Mouse (Mus musculus) hindbrain, postnatal 0 days (tissue): ENCODE measurements at regions not wholly inside any gene's neighbourhood (a gene's known extent, or its start where the extent isn't known, plus 50 kb on each side); places are given as distances from the start of the nearest gene placed in this dataset.
A peak's percentile ranks its signal among the peaks of the same experiment; 100 is the strongest.

Source experiments
- ATAC-seq: fragments of 200-750 bp; cut with Nextera tagmentation; 2 replicates; pipeline ENCODE4 v1.8.0; 2017; ENCODE audit warnings: mild to moderate bottlenecking, moderate TSS enrichment, moderate library complexity
- DNase-seq: peaks from one replicate; pipeline ENCODE4 v3.0.0-alpha.2; 2015; ENCODE audit warnings: low spot score
- H3K27ac ChIP-seq: fragments of 300-500 bp; sonication (generic); 2 replicates; pipeline ENCODE4 v1.5.1; 2014; ENCODE audit warnings: mild to moderate bottlenecking
- H3K27me3 ChIP-seq: fragments of 300-500 bp; sonication (generic); 2 replicates; pipeline ENCODE4 v1.6.1; 2014; ENCODE audit warnings: low read length, mixed read lengths; ENCODE audit not compliant: insufficient read depth
- H3K36me3 ChIP-seq: fragments of 300-500 bp; sonication (generic); 2 replicates; pipeline ENCODE4 v1.6.1; 2014; ENCODE audit warnings: low read length, mixed read lengths; ENCODE audit not compliant: insufficient read depth
- H3K4me1 ChIP-seq: fragments of 300-500 bp; sonication (generic); 2 replicates; pipeline ENCODE4 v1.6.1; 2014; ENCODE audit warnings: antibody characterized with exemption, low read length, mixed read lengths; ENCODE audit not compliant: insufficient read depth
- H3K4me2 ChIP-seq: fragments of 300-500 bp; sonication (generic); 2 replicates; pipeline ENCODE4 v1.6.1; 2014; ENCODE audit warnings: low read depth, mild to moderate bottlenecking, low read length, moderate library complexity, mixed read lengths
- H3K4me3 ChIP-seq: fragments of 300-500 bp; sonication (generic); 2 replicates; pipeline ENCODE4 v1.5.1; 2014; ENCODE audit warnings: low read length
- H3K9ac ChIP-seq: fragments of 300-500 bp; sonication (generic); replicated peaks from 2 replicates; pipeline ENCODE4 v1.6.1; 2014; ENCODE audit warnings: mild to moderate bottlenecking, low read length, moderate library complexity, mixed read lengths
- H3K9me3 ChIP-seq: fragments of 300-500 bp; sonication (generic); 2 replicates; pipeline ENCODE4 v1.6.1; 2016; ENCODE audit warnings: low read length, mixed read lengths
- CTCF ChIP-seq: IDR thresholded peaks from 2 replicates; pipeline ENCODE4 v1.5.1; 2016; ENCODE audit warnings: antibody characterized with exemption, control low read depth, low read depth
- WGBS: fragments of 180-500 bp; shearing (Covaris S2); extraction: QIAGEN DNeasy Blood & Tissue Kit; methylation state at CpG from one replicate; pipeline ENCODE4 v1.1.7; 2014; 5-methylcytosine and 5-hydroxymethylcytosine counted together

GRCm38 (mm10) chr4:81912653-81913052, 470.0 kb upstream of the Mpdz start:
- TF ChIP-seq CTCF, result no peak
- ATAC-seq, result no peak
- no peaks in the 10 kb centered on the region for H3K9me3 ChIP-seq
- H3K27ac ChIP-seq, result no peak overlapping the region
- H3K4me2 ChIP-seq, result no peak overlapping the region
- no peak overlapping the region for H3K9ac ChIP-seq
- H3K4me1 ChIP-seq, result no peaks in the 10 kb centered on the region; the same call in 1 of the 2 replicates
- no peak for DNase-seq
- no peaks in the 10 kb centered on the region for H3K27me3 ChIP-seq
- 68% methylated on average over 1 of the region's 1 CpGs for WGBS
- H3K36me3 ChIP-seq, result no peaks in the 10 kb centered on the region
- no peak overlapping the region for H3K4me3 ChIP-seq

GRCm38 (mm10) chr4:81899961-81900540, 457.4 kb upstream of the Mpdz start:
- H3K4me1 ChIP-seq, result no peaks in the 10 kb centered on the region
- H3K9me3 ChIP-seq, result no peaks in the 10 kb centered on the region
- H3K4me3 ChIP-seq, result no peak overlapping the region
- H3K9ac ChIP-seq, result no peak overlapping the region
- H3K36me3 ChIP-seq, result no peaks in the 10 kb centered on the region
- WGBS, result 72% methylated on average over 5 of the region's 5 CpGs
- H3K4me2 ChIP-seq, result no peak overlapping the region
- no peak for TF ChIP-seq CTCF
- no peak overlapping the region for H3K27ac ChIP-seq
- DNase-seq, result no peak
- no peak for ATAC-seq
- no peaks in the 10 kb centered on the region for H3K27me3 ChIP-seq

- no peaks in the 10 kb centered on the region for H3K9me3 ChIP-seq
- no peaks in the 10 kb centered on the region for H3K4me1 ChIP-seq
- TF ChIP-seq CTCF, result no peak
- H3K4me3 ChIP-seq, result no peak overlapping the region
- peak; percentile 18 for DNase-seq
- H3K27me3 ChIP-seq, result no peaks in the 10 kb centered on the region
- ATAC-seq, result no peak
- WGBS, result 75% methylated on average over 2 of the region's 2 CpGs
- H3K36me3 ChIP-seq, result no peaks in the 10 kb centered on the region
- no peak overlapping the region for H3K27ac ChIP-seq
- no peak overlapping the region for H3K9ac ChIP-seq
- no peak overlapping the region for H3K4me2 ChIP-seq
These were observed 456.0 kb upstream of the Mpdz start for GRCm38 (mm10) chr4:81898661-81899060.

GRCm38 (mm10) chr4:81897451-81897850, 454.8 kb upstream of the Mpdz start:
- no peaks in the 10 kb centered on the region for H3K27me3 ChIP-seq
- H3K36me3 ChIP-seq, result no peaks in the 10 kb centered on the region
- H3K9ac ChIP-seq, result no peak overlapping the region
- DNase-seq (no peak), ATAC-seq (no peak)
- 81% methylated on average over 5 of the region's 5 CpGs for WGBS
- H3K9me3 ChIP-seq, result no peaks in the 10 kb centered on the region
- TF ChIP-seq CTCF, result no peak
- H3K4me1 ChIP-seq, result no peaks in the 10 kb centered on the region
- H3K27ac ChIP-seq, result no peak overlapping the region
- no peak overlapping the region for H3K4me3 ChIP-seq
- H3K4me2 ChIP-seq, result no peak overlapping the region

GRCm38 (mm10) chr4:81868941-81869340, 426.3 kb upstream of the Mpdz start:
- no peak for TF ChIP-seq CTCF
- H3K27me3 ChIP-seq, result no peaks in the 10 kb centered on the region
- H3K4me2 ChIP-seq, result no peak overlapping the region
- DNase-seq (no peak), ATAC-seq (no peak)
- 91% methylated on average over 2 of the region's 2 CpGs for WGBS
- no peaks in the 10 kb centered on the region for H3K9me3 ChIP-seq
- H3K9ac ChIP-seq, result no peak overlapping the region
- H3K4me1 ChIP-seq, result no peaks in the 10 kb centered on the region
- no peaks in the 10 kb centered on the region for H3K36me3 ChIP-seq
- H3K27ac ChIP-seq, result no peak overlapping the region
- H3K4me3 ChIP-seq, result no peak overlapping the region

GRCm38 (mm10) chr4:81841642-81842494, 399.3 kb upstream of the Mpdz start:
- no peaks in the 10 kb centered on the region for H3K36me3 ChIP-seq
- H3K9ac ChIP-seq, result no peak overlapping the region
- 64% methylated on average over 4 of the region's 4 CpGs for WGBS
- H3K4me2 ChIP-seq, result no peak overlapping the region
- no peaks in the 10 kb centered on the region for H3K27me3 ChIP-seq
- no peak overlapping the region for H3K4me3 ChIP-seq
- no peaks in the 10 kb centered on the region for H3K9me3 ChIP-seq
- no peaks in the 10 kb centered on the region for H3K4me1 ChIP-seq
- no peak for TF ChIP-seq CTCF
- H3K27ac ChIP-seq, result no peak overlapping the region
- ATAC-seq (no peak), DNase-seq (no peak)

- 68% methylated on average over 3 of the region's 3 CpGs for WGBS
- no peak for ATAC-seq
These were observed 387.4 kb upstream of the Mpdz start for GRCm38 (mm10) chr4:81829972-81830371.

More at GRCm38 (mm10) chr4:81829972-81830371, 387.4 kb upstream of the Mpdz start:
- no peaks in the 10 kb centered on the region for H3K9me3 ChIP-seq
- H3K9ac ChIP-seq, result no peak overlapping the region
- no peak overlapping the region for H3K4me2 ChIP-seq
- H3K27me3 ChIP-seq, result no peaks in the 10 kb centered on the region
- H3K27ac ChIP-seq, result no peak overlapping the region
- no peak for DNase-seq
- no peak for TF ChIP-seq CTCF
- H3K4me1 ChIP-seq, result no peaks in the 10 kb centered on the region
- H3K4me3 ChIP-seq, result no peak overlapping the region
- no peaks in the 10 kb centered on the region for H3K36me3 ChIP-seq
